Mouse (Mus musculus): ENCODE measurements around the gene Hnrnpc. TPM values are rescaled to one million over a fixed set of nuclear protein-coding genes. Genes with fewer than 3 reads are reported as not detected.

Gene Hnrnpc
- total RNA-seq, 2 experiments from 2014 or later = 139 to 142 TPM

DNA sequence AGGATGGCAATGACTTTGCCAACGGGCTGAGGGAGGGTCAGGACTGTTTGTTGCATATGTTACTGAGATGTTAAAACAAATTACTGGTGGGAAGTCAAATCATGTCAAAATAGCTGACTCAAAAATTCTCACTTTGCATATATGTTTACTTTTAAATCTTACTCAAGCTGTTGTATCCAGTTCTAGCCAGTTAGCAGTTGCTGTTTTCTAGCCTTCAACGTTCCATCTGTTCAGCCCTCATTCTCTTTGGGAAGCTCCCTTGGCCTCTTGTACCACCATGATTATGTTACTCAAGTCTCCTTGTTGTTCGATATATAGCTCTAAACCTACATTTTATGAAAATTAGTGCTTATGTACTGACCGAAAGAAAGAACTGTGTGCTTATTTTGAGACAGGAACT, 77.5 kb downstream of the Hnrnpc start:
- no peak for DNase-seq

DNA sequence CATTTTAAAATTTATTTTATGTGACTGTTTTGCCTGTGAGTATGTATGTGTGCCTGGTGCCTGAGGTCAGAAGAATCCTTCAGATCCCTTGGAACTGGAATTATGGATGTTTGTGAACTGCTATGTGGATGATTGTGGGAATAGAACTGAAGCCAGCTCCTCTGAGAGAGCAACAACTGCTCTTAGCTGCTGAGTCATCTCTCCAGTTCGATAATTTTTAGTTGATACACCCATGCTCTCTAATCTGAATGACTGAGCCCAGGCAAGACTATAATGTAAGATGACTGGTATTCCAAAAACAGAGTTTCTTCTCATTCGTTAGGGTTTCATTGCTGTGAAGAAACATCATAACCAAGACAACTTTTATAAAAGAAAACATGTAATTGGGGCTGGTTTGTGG, 79.7 kb downstream of the Hnrnpc start:
- DNase-seq = no peak

Other genes with a start within 250 kb of the Hnrnpc start
- 10 to 100 TPM; 24.3 to 26.3 TPM for gene Mettl17, start 219.2 kb downstream of the Hnrnpc start, total RNA-seq (2021)
- gene Slc39a2, start 211.1 kb downstream of the Hnrnpc start, total RNA-seq (2021) = under 1 TPM in 1 of 2 experiments, not detected in 1; 0.26 TPM
- gene Ndrg2, start 189.9 kb downstream of the Hnrnpc start, total RNA-seq (2021) = 1,000 to 10,000 TPM; 1,486 to 1,502 TPM
- not detected for gene Tppp2, start 185.6 kb downstream of the Hnrnpc start, total RNA-seq (2021)
- not detected for gene Rnase13, start 181.3 kb downstream of the Hnrnpc start, total RNA-seq (2021)
- gene Arhgef40, start 119.3 kb downstream of the Hnrnpc start, total RNA-seq (2021) = 10 to 100 TPM; 24.1 to 25.2 TPM
- 1 to 10 TPM; 2.9 to 3.2 TPM for gene Tmem253, start 88.4 kb downstream of the Hnrnpc start, total RNA-seq (2021)
- 10 to 100 TPM; 22.3 to 23.4 TPM for gene Zfp219, start 83.3 kb downstream of the Hnrnpc start, total RNA-seq (2021)
- not detected for gene Olfr221, start 61.6 kb downstream of the Hnrnpc start, total RNA-seq (2021)
- 1 to 10 TPM in 1 of 2 experiments, under 1 TPM in 1; 0.30 to 1.0 TPM for gene Rpgrip1, start 6.7 kb upstream of the Hnrnpc start, total RNA-seq (2021)
- 10 to 100 TPM; 22.3 to 23.7 TPM for gene Supt16, start 93.4 kb upstream of the Hnrnpc start, total RNA-seq (2021)
- gene Chd8, start 153.8 kb upstream of the Hnrnpc start, total RNA-seq (2021) = 10 to 100 TPM; 34.2 to 37.7 TPM
- gene Tox4, start 175.1 kb upstream of the Hnrnpc start, total RNA-seq (2021) = 10 to 100 TPM; 30.3 to 35.8 TPM
- 1 to 10 TPM; 3.8 to 5.5 TPM for gene Rab2b, start 175.5 kb upstream of the Hnrnpc start, total RNA-seq (2021)
- 10 to 100 TPM; 16.2 to 18.1 TPM for gene Mettl3, start 201.1 kb upstream of the Hnrnpc start, total RNA-seq (2021)
- gene Sall2, start 224.7 kb upstream of the Hnrnpc start, total RNA-seq (2021) = 1 to 10 TPM in 1 of 2 experiments, under 1 TPM in 1; 0.97 to 1.0 TPM

Measured in heart, adult 18-20 months (tissue).